Mouse (Mus musculus): ENCODE results near the gene Mxi1.

The Mxi1 gene

GRCm38 (mm10) chr19:53303382-53303781, 6.9 kb upstream of the Mxi1 start:
- DNase-seq: no peak

GRCm38 (mm10) chr19:53305621-53306020, 4.7 kb upstream of the Mxi1 start:
- no peak for DNase-seq

- DNase-seq: no peak
These were observed 3.6 kb upstream of the Mxi1 start for GRCm38 (mm10) chr19:53306706-53307105.

- no peak for DNase-seq
These were observed 3.1 kb upstream of the Mxi1 start for GRCm38 (mm10) chr19:53307219-53307618.

GRCm38 (mm10) chr19:53309631-53310030, 687 bp upstream of the Mxi1 start:
- no peak for DNase-seq

- peak; percentile 44 to 53 for DNase-seq
These were observed 629 bp downstream of the Mxi1 start for GRCm38 (mm10) chr19:53310771-53311523.

GRCm38 (mm10) chr19:53311524-53312335, 1.4 kb downstream of the Mxi1 start:
- DNase-seq: peak in 1 of 2 experiments; percentile 45

- peak; percentile 51 to 64 for DNase-seq
These were observed 2.1 kb downstream of the Mxi1 start for GRCm38 (mm10) chr19:53312336-53312871.

GRCm38 (mm10) chr19:53312951-53313683, 2.8 kb downstream of the Mxi1 start:
- DNase-seq: peak; percentile 62 to 69

- DNase-seq: peak; percentile 99
These were observed 3.5 kb downstream of the Mxi1 start for GRCm38 (mm10) chr19:53313684-53314443.

- no peak for DNase-seq
These were observed 4.4 kb downstream of the Mxi1 start for GRCm38 (mm10) chr19:53314530-53315208.

- no peak for DNase-seq
These were observed 4.9 kb downstream of the Mxi1 start for GRCm38 (mm10) chr19:53315209-53315654.

GRCm38 (mm10) chr19:53316105-53316504, 5.8 kb downstream of the Mxi1 start:
- no peak for DNase-seq

GRCm38 (mm10) chr19:53316963-53317362, 6.6 kb downstream of the Mxi1 start:
- no peak for DNase-seq

- peak in 1 of 2 experiments; percentile 33 for DNase-seq
These were observed 8.1 kb downstream of the Mxi1 start for GRCm38 (mm10) chr19:53318143-53319132.

- DNase-seq: no peak
These were observed 10.2 kb downstream of the Mxi1 start for GRCm38 (mm10) chr19:53320264-53321110.

GRCm38 (mm10) chr19:53321273-53321672, 11.0 kb downstream of the Mxi1 start:
- peak; percentile 40 to 41 for DNase-seq

- no peak for DNase-seq
These were observed 12.2 kb downstream of the Mxi1 start for GRCm38 (mm10) chr19:53322438-53323048.

- no peak for DNase-seq
These were observed 14.5 kb downstream of the Mxi1 start for GRCm38 (mm10) chr19:53324866-53325265.

All from lung, adult 18-20 months (tissue).